Mouse (Mus musculus) adrenal gland, adult 18-20 months (tissue): ENCODE results near the gene Tapt1. TPM values are rescaled to one million over a fixed set of nuclear protein-coding genes. Genes with fewer than 3 reads are reported as not detected.
"Not testable (repeated sequence)": the region's sequence is repeated elsewhere in the genome, so short reads cannot be mapped to it uniquely, and the experiment has no call there.

Experiments
- DNase-seq, 2 experiments: peaks; one replicate each; pipeline ENCODE4 v3.0.0; 2021 to 2022; ENCODE audit warnings: low spot score in 2 of 2
- total RNA-seq, 2 experiments: library from RNA; stranded (reverse); gene quantifications; 1 replicate in 1 of 2; 2 replicates in 1 of 2; pipeline ENCODE4 v1.2.3; 2021

Gene Tapt1
- total RNA-seq, 2 experiments from 2014 or later, result 52.9 to 56.8 TPM

GRCm38 (mm10) chr5:44146437-44147332 lies 79.7 kb downstream of the Tapt1 start:
- no peak for DNase-seq

GRCm38 (mm10) chr5:44143467-44144235 lies 82.8 kb downstream of the Tapt1 start:
- no peak for DNase-seq

GRCm38 (mm10) chr5:44127487-44127886 lies 98.9 kb downstream of the Tapt1 start:
- DNase-seq, result no peak

GRCm38 (mm10) chr5:44126574-44126973 lies 99.9 kb downstream of the Tapt1 start:
- DNase-seq, result not testable (repeated sequence)

Other genes with a start within 250 kb of the Tapt1 start
- not detected for gene Fgfbp1, start 244.8 kb downstream of the Tapt1 start, total RNA-seq
- gene Prom1, start 124.6 kb downstream of the Tapt1 start, total RNA-seq, result 1 to 10 TPM; 2.5 to 3.3 TPM